Mouse (Mus musculus): Measurements from ENCODE around the gene Apba3. TPM values are rescaled to one million over a fixed set of nuclear protein-coding genes. Genes with fewer than 3 reads are reported as not detected.

Apba3 gene
- polyA plus RNA-seq, 1 experiment from 2014 or later: 35.3 TPM

DNA sequence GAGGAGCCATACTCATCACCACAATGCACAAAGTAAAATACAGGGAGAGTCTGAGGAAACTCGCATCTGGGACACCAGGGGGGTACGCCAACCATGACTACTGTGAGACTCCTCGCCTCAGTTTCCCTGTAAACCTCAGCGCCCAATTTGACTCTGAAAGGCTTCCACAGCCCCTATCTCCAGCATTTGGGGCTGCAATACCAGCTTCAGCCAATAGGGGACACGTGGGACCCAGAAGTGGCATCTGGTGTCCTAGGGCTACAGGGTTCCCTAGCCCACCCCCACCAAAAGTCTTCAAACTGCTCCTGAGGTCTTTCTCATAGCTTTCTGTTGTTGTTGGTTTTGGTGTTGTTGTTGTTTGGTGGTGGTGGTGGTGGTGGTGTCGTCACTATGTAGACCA lies 21.8 kb downstream of the Apba3 start:
- no peak overlapping the region for H3K4me2 ChIP-seq (ENCODE audit: low read depth, low read length)
- H3K4me3 ChIP-seq (ENCODE audit: low read depth, low read length): no peak overlapping the region
- H3K36me3 ChIP-seq (replicated peaks; ENCODE audit: control insufficient read depth, insufficient read depth, low read depth, low read length): no peaks in the 10 kb centered on the region
- H3K9me3 ChIP-seq (replicated peaks; ENCODE audit: control insufficient read depth, low read length): no peaks in the 10 kb centered on the region
- H3K27me3 ChIP-seq (ENCODE audit: control insufficient read depth, insufficient read depth, low read length): peaks cover 41% of the 10 kb centered on the region
- ATAC-seq (replicated peaks; ENCODE audit: insufficient number of reproducible peaks, low FRiP score, low TSS enrichment, low read depth) (no peak), DNase-seq (ENCODE audit: low spot score) (peak; percentile 60)
- H3K4me1 ChIP-seq (ENCODE audit: control insufficient read depth, insufficient read depth, low read length): no peaks in the 10 kb centered on the region
- WGBS: 36% methylated on average over 6 of the region's 6 CpGs
- H3K9ac ChIP-seq (replicated peaks; ENCODE audit: low read length): no peak overlapping the region
- no peak overlapping the region for H3K27ac ChIP-seq (replicated peaks; ENCODE audit: low read depth, low read length)

GRCm38 (mm10) chr10:81289278-81289677 lies 22.5 kb downstream of the Apba3 start:
- H3K36me3 ChIP-seq (replicated peaks; ENCODE audit: control insufficient read depth, insufficient read depth, low read depth, low read length): no peaks in the 10 kb centered on the region
- no peak overlapping the region for H3K9ac ChIP-seq (replicated peaks; ENCODE audit: low read length)
- WGBS: 4% methylated on average over 7 of the region's 7 CpGs
- H3K27ac ChIP-seq (replicated peaks; ENCODE audit: low read depth, low read length): no peak overlapping the region
- no peak overlapping the region for H3K4me2 ChIP-seq (ENCODE audit: low read depth, low read length)
- DNase-seq (ENCODE audit: low spot score) (peak; percentile 74), ATAC-seq (replicated peaks; ENCODE audit: insufficient number of reproducible peaks, low FRiP score, low TSS enrichment, low read depth) (no peak)
- peaks cover 34% of the 10 kb centered on the region for H3K27me3 ChIP-seq (ENCODE audit: control insufficient read depth, insufficient read depth, low read length)
- no peak overlapping the region for H3K4me3 ChIP-seq (ENCODE audit: low read depth, low read length)
- H3K4me1 ChIP-seq (ENCODE audit: control insufficient read depth, insufficient read depth, low read length): peaks cover 5% of the 10 kb centered on the region; the same call in 1 of the 2 replicates
- H3K9me3 ChIP-seq (replicated peaks; ENCODE audit: control insufficient read depth, low read length): no peaks in the 10 kb centered on the region

GRCm38 (mm10) chr10:81289811-81290210 lies 23.1 kb downstream of the Apba3 start:
- Histone ChIP-seq H3K4me3 (ENCODE audit: low read depth, low read length) (no peak overlapping the region), H3K9ac (replicated peaks; ENCODE audit: low read length) (no peak overlapping the region), H3K4me2 (ENCODE audit: low read depth, low read length) (no peak overlapping the region), H3K36me3 (replicated peaks; ENCODE audit: control insufficient read depth, insufficient read depth, low read depth, low read length) (no peaks in the 10 kb centered on the region), H3K27ac (replicated peaks; ENCODE audit: low read depth, low read length) (no peak overlapping the region), H3K27me3 (ENCODE audit: control insufficient read depth, insufficient read depth, low read length) (peaks cover 29% of the 10 kb centered on the region), H3K9me3 (replicated peaks; ENCODE audit: control insufficient read depth, low read length) (no peaks in the 10 kb centered on the region), H3K4me1 (ENCODE audit: control insufficient read depth, insufficient read depth, low read length) (peaks cover 8% of the 10 kb centered on the region; the same call in 1 of the 2 replicates)
- no peak for ATAC-seq (replicated peaks; ENCODE audit: insufficient number of reproducible peaks, low FRiP score, low TSS enrichment, low read depth)
- 60% methylated on average over 14 of the region's 14 CpGs for WGBS
- DNase-seq (ENCODE audit: low spot score): no peak

DNA sequence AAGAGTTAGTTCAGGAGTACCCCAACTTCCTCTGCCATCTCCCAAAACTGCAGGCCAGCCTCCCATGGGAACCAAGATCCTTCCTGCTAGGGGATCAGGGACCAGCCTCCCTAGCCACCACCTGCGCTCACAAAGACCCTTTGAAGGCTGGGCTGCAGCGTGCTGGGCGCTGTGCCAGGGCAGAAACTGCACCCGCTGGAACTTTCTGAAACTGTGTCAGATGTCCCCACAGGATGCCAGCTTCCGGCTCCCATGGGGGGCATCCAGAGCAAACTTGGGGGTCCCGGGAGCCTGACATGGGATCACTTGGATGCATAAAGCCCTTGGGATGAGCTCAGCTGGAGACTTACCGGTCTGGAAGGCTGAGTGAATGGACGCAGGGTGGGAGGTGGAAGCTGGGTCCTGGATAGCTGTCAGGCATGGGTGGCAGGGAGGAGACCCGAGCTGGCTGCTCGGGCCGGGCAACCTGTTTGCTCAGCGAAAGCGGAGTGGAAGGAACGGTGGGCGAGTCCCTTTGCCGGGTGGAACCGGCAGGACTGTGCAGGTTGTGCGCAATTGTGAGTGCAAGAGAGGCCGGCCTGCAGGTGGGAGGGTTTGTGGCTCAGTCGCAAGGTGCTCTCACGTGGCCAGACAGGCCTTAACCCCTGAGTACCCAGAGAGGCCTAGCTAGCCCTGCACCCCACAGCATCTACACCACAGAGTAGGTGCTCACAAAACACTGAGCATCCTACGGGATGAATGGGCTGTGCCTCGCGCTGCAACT lies 24.1 kb downstream of the Apba3 start:
- no peak for ATAC-seq (replicated peaks; ENCODE audit: insufficient number of reproducible peaks, low FRiP score, low TSS enrichment, low read depth)
- Histone ChIP-seq H3K4me3 (ENCODE audit: low read depth, low read length) (no peak overlapping the region), H3K4me2 (ENCODE audit: low read depth, low read length) (no peak overlapping the region)

GRCm38 (mm10) chr10:81291511-81292104 lies 24.8 kb downstream of the Apba3 start, which contains the start of gene Tjp3:
TSS of gene Tjp3 (minus strand) at chr10:81291581.
- Histone ChIP-seq H3K4me3 (ENCODE audit: low read depth, low read length) (peak within 1 kb of the TSS; percentile 91), H3K9ac (replicated peaks; ENCODE audit: low read length) (no peak within 1 kb of the TSS), H3K27me3 (ENCODE audit: control insufficient read depth, insufficient read depth, low read length) (peaks cover 19% of the 10 kb centered on the region), H3K4me2 (ENCODE audit: low read depth, low read length) (no peak within 1 kb of the TSS), H3K36me3 (replicated peaks; ENCODE audit: control insufficient read depth, insufficient read depth, low read depth, low read length) (no peaks in the 10 kb centered on the region), H3K4me1 (ENCODE audit: control insufficient read depth, insufficient read depth, low read length) (peaks cover 8% of the 10 kb centered on the region; the same call in 1 of the 2 replicates), H3K9me3 (replicated peaks; ENCODE audit: control insufficient read depth, low read length) (no peaks in the 10 kb centered on the region), H3K27ac (replicated peaks; ENCODE audit: low read depth, low read length) (no peak within 1 kb of the TSS)
- no peak for DNase-seq (ENCODE audit: low spot score)
- ATAC-seq (replicated peaks; ENCODE audit: insufficient number of reproducible peaks, low FRiP score, low TSS enrichment, low read depth): no peak
- WGBS: 72% methylated on average over 9 of the region's 9 CpGs

More for the DNA sequence above, 24.1 kb downstream of the Apba3 start:
- 14% methylated on average over 24 of the region's 24 CpGs for WGBS
- no peaks in the 10 kb centered on the region for H3K36me3 ChIP-seq (replicated peaks; ENCODE audit: control insufficient read depth, insufficient read depth, low read depth, low read length)
- peaks cover 8% of the 10 kb centered on the region; the same call in 1 of the 2 replicates for H3K4me1 ChIP-seq (ENCODE audit: control insufficient read depth, insufficient read depth, low read length)
- H3K9ac ChIP-seq (replicated peaks; ENCODE audit: low read length): no peak overlapping the region
- H3K27me3 ChIP-seq (ENCODE audit: control insufficient read depth, insufficient read depth, low read length): peaks cover 20% of the 10 kb centered on the region
- no peaks in the 10 kb centered on the region for H3K9me3 ChIP-seq (replicated peaks; ENCODE audit: control insufficient read depth, low read length)
- H3K27ac ChIP-seq (replicated peaks; ENCODE audit: low read depth, low read length): no peak overlapping the region
- no peak for DNase-seq (ENCODE audit: low spot score)

DNA sequence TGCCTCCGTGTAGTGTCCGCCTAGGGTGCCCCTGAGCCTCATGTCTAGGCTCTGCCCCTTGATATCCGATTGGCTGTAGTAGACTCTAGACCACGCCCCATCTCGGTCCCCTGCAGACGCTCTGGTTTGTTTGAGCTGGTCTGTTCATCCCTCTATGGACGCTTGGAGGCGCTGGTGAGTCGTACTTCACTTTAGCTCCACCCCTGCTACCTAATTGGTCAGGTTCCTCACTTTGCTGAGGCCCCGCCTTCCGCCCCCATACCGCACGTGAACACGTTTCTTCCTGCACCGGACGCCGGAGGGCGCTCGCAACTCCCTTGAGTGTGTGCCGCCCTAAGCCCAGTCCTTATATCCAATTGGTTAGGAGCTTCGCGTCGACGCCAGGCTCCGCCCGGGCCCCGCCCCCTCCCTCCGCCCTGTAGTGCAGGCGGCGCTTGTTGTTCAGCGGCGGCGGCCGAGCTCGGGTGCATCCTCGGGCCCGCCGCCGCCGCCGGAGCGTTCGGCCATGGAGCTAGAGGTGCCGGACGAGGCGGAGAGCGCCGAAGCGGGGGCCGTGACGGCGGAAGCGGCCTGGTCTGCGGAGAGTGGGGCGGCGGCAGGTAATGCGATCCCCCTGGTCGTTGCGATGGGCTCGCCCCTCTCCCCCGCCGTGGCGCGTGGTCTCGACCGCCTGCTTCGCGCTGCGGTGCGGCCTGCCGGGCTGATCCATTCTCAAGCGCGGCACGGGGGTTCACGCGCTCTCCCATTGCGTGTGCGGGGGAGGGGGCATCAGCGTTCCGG lies 26.0 kb downstream of the Apba3 start, which contains the start of gene Pip5k1c:
Pip5k1c (plus strand) TSS at position 410 of the 780 bp plus-strand sequence.
- Histone ChIP-seq H3K4me3 (ENCODE audit: low read depth, low read length) (peak within 1 kb of the TSS; percentile 91), H3K9ac (replicated peaks; ENCODE audit: low read length) (peak within 1 kb of the TSS; percentile 87), H3K36me3 (replicated peaks; ENCODE audit: control insufficient read depth, insufficient read depth, low read depth, low read length) (no peaks in the 10 kb centered on the region), H3K27ac (replicated peaks; ENCODE audit: low read depth, low read length) (peak within 1 kb of the TSS; percentile 67), H3K9me3 (replicated peaks; ENCODE audit: control insufficient read depth, low read length) (no peaks in the 10 kb centered on the region), H3K4me1 (ENCODE audit: control insufficient read depth, insufficient read depth, low read length) (peaks cover 8% of the 10 kb centered on the region; the same call in 1 of the 2 replicates), H3K27me3 (ENCODE audit: control insufficient read depth, insufficient read depth, low read length) (peaks cover 18% of the 10 kb centered on the region), H3K4me2 (ENCODE audit: low read depth, low read length) (peak within 1 kb of the TSS; percentile 75)
- ATAC-seq (replicated peaks; ENCODE audit: insufficient number of reproducible peaks, low FRiP score, low TSS enrichment, low read depth) (peak; percentile 89), DNase-seq (ENCODE audit: low spot score) (peak; percentile 100)
- WGBS: under 1% methylated on average over 76 of the region's 80 CpGs

- Histone ChIP-seq H3K4me1 (ENCODE audit: control insufficient read depth, insufficient read depth, low read length) (peaks cover 8% of the 10 kb centered on the region; the same call in 1 of the 2 replicates), H3K27me3 (ENCODE audit: control insufficient read depth, insufficient read depth, low read length) (peaks cover 18% of the 10 kb centered on the region)
- peak; percentile 2; the same call in 1 of the 2 replicates for ATAC-seq (replicated peaks; ENCODE audit: insufficient number of reproducible peaks, low FRiP score, low TSS enrichment, low read depth)
These were observed 26.7 kb downstream of the Apba3 start for GRCm38 (mm10) chr10:81293334-81294030.

More at GRCm38 (mm10) chr10:81293334-81294030, 26.7 kb downstream of the Apba3 start:
- H3K4me3 ChIP-seq (ENCODE audit: low read depth, low read length): peak overlapping the region; percentile 91
- DNase-seq (ENCODE audit: low spot score): no peak
- peak overlapping the region; percentile 75 for H3K4me2 ChIP-seq (ENCODE audit: low read depth, low read length)
- H3K36me3 ChIP-seq (replicated peaks; ENCODE audit: control insufficient read depth, insufficient read depth, low read depth, low read length): no peaks in the 10 kb centered on the region
- H3K27ac ChIP-seq (replicated peaks; ENCODE audit: low read depth, low read length): peak overlapping the region; percentile 67; the same call in 1 of the 2 replicates
- WGBS: 3% methylated on average over 24 of the region's 25 CpGs
- no peaks in the 10 kb centered on the region for H3K9me3 ChIP-seq (replicated peaks; ENCODE audit: control insufficient read depth, low read length)
- H3K9ac ChIP-seq (replicated peaks; ENCODE audit: low read length): peak overlapping the region; percentile 87
